27 mouse cellular contexts compared by ENCODE assay signal in the genomic region with DNA sequence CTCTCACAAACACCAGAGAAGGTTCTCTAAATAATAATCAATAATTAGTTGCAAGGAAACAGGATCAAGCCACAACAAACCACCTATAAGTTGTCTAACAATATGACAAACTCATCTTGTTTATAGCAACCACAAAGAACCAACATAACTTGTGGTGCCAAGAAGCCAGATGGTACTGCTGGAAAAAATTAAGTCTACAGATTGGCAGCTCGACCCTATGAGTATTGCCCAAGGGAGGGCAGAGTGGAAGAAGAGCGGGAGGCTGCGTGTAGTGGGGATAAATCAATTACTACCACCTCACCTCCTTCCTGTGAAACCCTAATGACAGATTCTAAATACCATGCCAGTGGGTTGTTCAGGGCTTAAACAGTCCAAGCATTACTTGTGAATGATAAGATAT. TPM values are rescaled to one million over a fixed set of nuclear protein-coding genes. Genes with fewer than 3 reads are reported as not detected.
DNase-seq lines count a peak whose midpoint lies in the region; ATAC-seq and TF ChIP-seq lines count a peak whose summit lies in the region.
"Had no signal": no experiment of that assay in that cellular context is flagged by ENCODE, and none has a peak within 500 bp of the region (broad histone marks: within the 10 kb centered on the region; RNA-seq: fewer than 3 reads in every experiment).

No protein-coding gene starts in this region.

- no peaks in the 10 kb centered on the region for H3K27me3 ChIP-seq in hindbrain, embryonic 16.5 days (replicated peaks; ENCODE audit: control insufficient read depth, insufficient read depth, low read length)
- no peaks in the 10 kb centered on the region for H3K27me3 ChIP-seq in hindbrain, embryonic 10.5 days (ENCODE audit: insufficient read depth, poor library complexity, severe bottlenecking)
- H3K27me3 ChIP-seq in midbrain, postnatal 0 days (ENCODE audit: insufficient read depth, low read length): no peaks in the 10 kb centered on the region
- no peaks in the 10 kb centered on the region for H3K27me3 ChIP-seq in midbrain, embryonic 15.5 days (replicated peaks)
- H3K27me3 ChIP-seq: forebrain, embryonic 12.5 days; megakaryocyte, embryonic 14.5 days; midbrain, embryonic 12.5 days; Patski had no signal

- no peaks in the 10 kb centered on the region for H3K4me1 ChIP-seq in hindbrain, embryonic 16.5 days (ENCODE audit: control insufficient read depth, insufficient read depth, low read depth, low read length)
- H3K4me1 ChIP-seq in hindbrain, embryonic 10.5 days (replicated peaks): peaks cover 6% of the 10 kb centered on the region
- no peaks in the 10 kb centered on the region for H3K4me1 ChIP-seq in midbrain, postnatal 0 days (ENCODE audit: insufficient read depth, low read length)
- H3K4me1 ChIP-seq in midbrain, embryonic 15.5 days: no peaks in the 10 kb centered on the region
- H3K4me1 ChIP-seq: forebrain, embryonic 12.5 days had no signal

- no peak overlapping the region for H3K9ac ChIP-seq in hindbrain, embryonic 16.5 days (ENCODE audit: low read depth, low read length)
- no peak overlapping the region for H3K9ac ChIP-seq in midbrain, postnatal 0 days (replicated peaks; ENCODE audit: low read length, poor library complexity, severe bottlenecking)
- H3K9ac ChIP-seq in midbrain, embryonic 15.5 days: no peak overlapping the region
- H3K9ac ChIP-seq: forebrain, embryonic 12.5 days; liver, embryonic 14.5 days; midbrain, embryonic 12.5 days had no signal

- H3K36me3 ChIP-seq in hindbrain, embryonic 16.5 days (ENCODE audit: control insufficient read depth, insufficient read depth, low read length): no peaks in the 10 kb centered on the region
- H3K36me3 ChIP-seq in hindbrain, embryonic 10.5 days: no peaks in the 10 kb centered on the region
- no peaks in the 10 kb centered on the region for H3K36me3 ChIP-seq in midbrain, postnatal 0 days (ENCODE audit: insufficient read depth, low read length)
- no peaks in the 10 kb centered on the region for H3K36me3 ChIP-seq in midbrain, embryonic 15.5 days (replicated peaks)
- H3K36me3 ChIP-seq: forebrain, embryonic 12.5 days; midbrain, embryonic 12.5 days had no signal

- no peak overlapping the region for H3K4me3 ChIP-seq in hindbrain, embryonic 16.5 days (ENCODE audit: low read length)
- no peak overlapping the region for H3K4me3 ChIP-seq in hindbrain, embryonic 10.5 days
- no peak overlapping the region for H3K4me3 ChIP-seq in midbrain, postnatal 0 days (ENCODE audit: low read depth, low read length)
- H3K4me3 ChIP-seq in midbrain, embryonic 15.5 days: no peak overlapping the region
- H3K4me3 ChIP-seq: erythroblast, embryonic 14.5 days; forebrain, embryonic 12.5 days; heart, adult 2 months; megakaryocyte, embryonic 14.5 days; midbrain, embryonic 12.5 days had no signal

- H3K27ac ChIP-seq in hindbrain, embryonic 16.5 days (ENCODE audit: low read depth, low read length): no peak overlapping the region
- H3K27ac ChIP-seq in hindbrain, embryonic 10.5 days: no peak overlapping the region
- H3K27ac ChIP-seq in midbrain, postnatal 0 days (ENCODE audit: low read depth, low read length): no peak overlapping the region
- no peak overlapping the region for H3K27ac ChIP-seq in midbrain, embryonic 15.5 days
- H3K27ac ChIP-seq: forebrain, embryonic 12.5 days; heart, adult 2 months; liver, embryonic 14.5 days; midbrain, embryonic 12.5 days; stomach, postnatal 0 days had no signal

- DNase-seq in cerebellum, postnatal 14 days: peak; percentile 61 to 77
- no peak for DNase-seq in cerebellum, postnatal 36 days
- DNase-seq in hindbrain, embryonic 10.5 days (ENCODE audit: low spot score): no peak
- peak; percentile 85 for DNase-seq in midbrain, postnatal 0 days (ENCODE audit: low spot score)
- DNase-seq in heart, adult 9 months (ENCODE audit: low spot score in 2 of 2): no peak
- DNase-seq: adrenal gland, postnatal 25 days; heart, adult 2 months; heart, postnatal 14 days; kidney, adult 9 months; kidney, postnatal 10 days; layer of hippocampus, postnatal 36 days; liver; lung, postnatal 4 days; right cerebral cortex, postnatal 4 days; thymus, adult 18-20 months; thymus, postnatal 25 days had no signal

- H3K4me2 ChIP-seq in hindbrain, embryonic 16.5 days (ENCODE audit: low read length): no peak overlapping the region
- no peak overlapping the region for H3K4me2 ChIP-seq in midbrain, postnatal 0 days (ENCODE audit: low read depth, low read length, poor library complexity, severe bottlenecking)
- H3K4me2 ChIP-seq in midbrain, embryonic 15.5 days: no peak overlapping the region
- H3K4me2 ChIP-seq: forebrain, embryonic 12.5 days; midbrain, embryonic 12.5 days had no signal

- no peak for TF ChIP-seq CTCF in midbrain, postnatal 0 days (IDR thresholded peaks at IDR 0.05)

- no peaks in the 10 kb centered on the region for H3K9me3 ChIP-seq in hindbrain, embryonic 16.5 days (ENCODE audit: control insufficient read depth, low read length)
- H3K9me3 ChIP-seq in hindbrain, embryonic 10.5 days: no peaks in the 10 kb centered on the region
- no peaks in the 10 kb centered on the region for H3K9me3 ChIP-seq in midbrain, postnatal 0 days (ENCODE audit: low read length)
- no peaks in the 10 kb centered on the region for H3K9me3 ChIP-seq in midbrain, embryonic 15.5 days
- H3K9me3 ChIP-seq: forebrain, embryonic 12.5 days; G1E; megakaryocyte, embryonic 14.5 days; midbrain, embryonic 12.5 days had no signal

- WGBS in hindbrain, embryonic 16.5 days: 42% methylated on average over 3 of the region's 3 CpGs
- 76% methylated on average over 3 of the region's 3 CpGs for WGBS in hindbrain, embryonic 10.5 days
- 51% methylated on average over 3 of the region's 3 CpGs for WGBS in midbrain, postnatal 0 days
- WGBS in midbrain, embryonic 15.5 days: 63% methylated on average over 3 of the region's 3 CpGs

- ATAC-seq in hindbrain, embryonic 16.5 days: peak; percentile 63; the same call in 1 of the 2 replicates
- no peak for ATAC-seq in midbrain, postnatal 0 days (ENCODE audit: low FRiP score)
- no peak for ATAC-seq in midbrain, embryonic 15.5 days (replicated peaks)
- ATAC-seq: intestine, postnatal 0 days; Patski had no signal

RNA-seq across cellular contexts. Expression of gene Skap2, which starts 34.7 kb away (rescaled TPM):
- polyA plus RNA-seq in hindbrain, embryonic 16.5 days (2015; fragmentation: Nextera tagmentation; extraction: Ambion mirVana): 23.8 and 30.3 TPM in 2 replicates
- 14.5 and 18.1 TPM in 2 replicates for polyA plus RNA-seq in hindbrain, embryonic 10.5 days (2016; fragmentation: Nextera tagmentation; extraction: Ambion mirVana)
- total RNA-seq in midbrain, postnatal 0 days (2014; rRNA removed): 11.5 TPM in 2 replicates
- polyA plus RNA-seq in midbrain, postnatal 0 days (2015; fragmentation: Nextera tagmentation; extraction: Ambion mirVana): 9.3 and 12.5 TPM in 2 replicates
- 4.8 and 5.4 TPM in 2 replicates for polyA plus RNA-seq in midbrain, embryonic 15.5 days (2015; fragmentation: Nextera tagmentation; extraction: Ambion mirVana)

Comparison
In these comparisons a context has a peak if more than half of its experiments do, and no peak if none do; other contexts are left out.
1. DNase-seq: peak in cerebellum, postnatal 14 days (2 of 2) and midbrain, postnatal 0 days (single experiment); none in cerebellum, postnatal 36 days (0 of 2), hindbrain, embryonic 10.5 days (single experiment) and heart, adult 9 months (0 of 2).